Mouse (Mus musculus) lung, postnatal 0 days (tissue): ENCODE measurements around the gene Rft1. TPM values are rescaled to one million over a fixed set of nuclear protein-coding genes. Genes with fewer than 3 reads are reported as not detected.
A peak's percentile ranks its signal among the peaks of the same experiment; 100 is the strongest.

Source experiments
- ATAC-seq: fragments of 200-750 bp; cut with Nextera tagmentation; 2 replicates; pipeline ENCODE4 v1.8.0; 2017; ENCODE audit warnings: moderate library complexity
- DNase-seq: peaks from one replicate; pipeline ENCODE4 v3.0.0-alpha.2; 2016; ENCODE audit warnings: low spot score
- H3K27ac ChIP-seq: fragments of 300-500 bp; sonication (generic); 2 replicates; pipeline ENCODE4 v1.5.1; 2014; ENCODE audit warnings: antibody characterized with exemption, mild to moderate bottlenecking, low read length, mixed read lengths
- H3K27me3 ChIP-seq: fragments of 300-500 bp; sonication (generic); replicated peaks from 2 replicates; pipeline ENCODE4 v1.6.1; 2014; ENCODE audit warnings: low read length, mixed read lengths; ENCODE audit not compliant: insufficient read depth
- H3K36me3 ChIP-seq: fragments of 300-500 bp; sonication (generic); 2 replicates; pipeline ENCODE4 v1.6.1; 2014; ENCODE audit warnings: low read length, mixed read lengths; ENCODE audit not compliant: insufficient read depth
- H3K4me1 ChIP-seq: fragments of 300-500 bp; sonication (generic); 2 replicates; pipeline ENCODE4 v1.6.1; 2014; ENCODE audit warnings: antibody characterized with exemption, low read depth, low read length, mixed read lengths; ENCODE audit not compliant: insufficient read depth
- H3K4me2 ChIP-seq: fragments of 300-500 bp; sonication (generic); replicated peaks from 2 replicates; pipeline ENCODE4 v1.6.1; 2014; ENCODE audit warnings: low read depth, mild to moderate bottlenecking, low read length, moderate library complexity, mixed read lengths
- H3K4me3 ChIP-seq: fragments of 300-500 bp; sonication (generic); 2 replicates; pipeline ENCODE4 v1.5.1; 2014; ENCODE audit warnings: low read depth, low read length
- H3K9ac ChIP-seq: fragments of 300-500 bp; sonication (generic); replicated peaks from 2 replicates; pipeline ENCODE4 v1.6.1; 2014; ENCODE audit warnings: low read depth, mild to moderate bottlenecking
- H3K9me3 ChIP-seq: fragments of 300-500 bp; sonication (generic); 2 replicates; pipeline ENCODE4 v1.6.1; 2016; ENCODE audit warnings: low read length, mixed read lengths
- CTCF ChIP-seq: IDR thresholded peaks from 2 replicates; pipeline ENCODE4 v1.5.1; 2016; ENCODE audit warnings: antibody characterized with exemption, mild to moderate bottlenecking
- EP300 ChIP-seq: IDR thresholded peaks from 2 replicates; pipeline ENCODE4 v1.6.1; 2016; ENCODE audit warnings: antibody characterized with exemption, mild to moderate bottlenecking, control low read depth
- WGBS: fragments of 180-500 bp; shearing (Covaris S2); extraction: QIAGEN DNeasy Blood & Tissue Kit; methylation state at CpG from one replicate; pipeline ENCODE4 v1.1.7; 2014; 5-methylcytosine and 5-hydroxymethylcytosine counted together
- polyA plus RNA-seq: library from polyadenylated mRNA; unstranded; fragments of >200 nt; fragmentation: Nextera tagmentation; extraction: Ambion mirVana; gene quantifications from 2 replicates; pipeline ENCODE4 v1.2.1, GENCODE M21; 2015

Rft1 gene
- polyA plus RNA-seq, 1 experiment from 2014 or later: 14.4 TPM

DNA sequence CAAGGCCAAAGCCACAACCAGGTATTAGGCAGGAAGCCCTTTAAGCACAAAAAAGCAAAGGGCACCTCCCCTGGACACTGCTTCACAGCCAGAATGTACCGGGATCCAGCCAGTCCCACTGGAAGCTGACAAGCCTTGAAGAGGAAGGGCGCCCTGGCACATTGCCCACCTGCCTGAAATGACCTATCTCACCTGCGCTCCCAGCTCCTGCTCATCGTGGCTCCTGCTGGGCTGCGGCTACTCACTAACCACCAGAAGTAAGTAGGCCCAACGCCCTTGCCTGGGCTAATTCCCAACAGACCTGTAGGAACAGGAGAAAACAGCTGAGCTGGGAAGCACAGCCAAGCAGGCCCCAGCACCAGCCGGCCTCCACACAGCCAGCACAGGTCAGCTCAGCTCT is 32.0 kb upstream of the Rft1 start:
- no peak for ATAC-seq
- H3K4me1 ChIP-seq: peaks cover 18% of the 10 kb centered on the region; the same call in 1 of the 2 replicates
- peak; percentile 32 for DNase-seq
- no peaks in the 10 kb centered on the region for H3K9me3 ChIP-seq
- no peak overlapping the region for H3K4me3 ChIP-seq
- no peaks in the 10 kb centered on the region for H3K27me3 ChIP-seq
- H3K36me3 ChIP-seq: no peaks in the 10 kb centered on the region
- 53% methylated on average over 7 of the region's 7 CpGs for WGBS
- H3K9ac ChIP-seq: no peak overlapping the region
- no peak for TF ChIP-seq EP300
- TF ChIP-seq CTCF: no peak
- peak overlapping the region; percentile 48 for H3K27ac ChIP-seq
- 0 out of 2 replicates have a peak overlapping the region, but pooled peaks have one; percentile 14 for H3K4me2 ChIP-seq

- H3K27ac ChIP-seq: peak overlapping the region; percentile 48
- H3K36me3 ChIP-seq: no peaks in the 10 kb centered on the region
- 58% methylated on average over 8 of the region's 8 CpGs for WGBS
- H3K4me2 ChIP-seq: no peak overlapping the region
- no peaks in the 10 kb centered on the region for H3K9me3 ChIP-seq
- H3K9ac ChIP-seq: no peak overlapping the region
- peaks cover 18% of the 10 kb centered on the region; the same call in 1 of the 2 replicates for H3K4me1 ChIP-seq
- no peak for TF ChIP-seq CTCF
- 0 out of 2 replicates have a peak, but pooled peaks have one; percentile 44 for TF ChIP-seq EP300
- H3K27me3 ChIP-seq: no peaks in the 10 kb centered on the region
- DNase-seq (peak; percentile 50), ATAC-seq (peak; percentile 17; the same call in 1 of the 2 replicates)
- H3K4me3 ChIP-seq: no peak overlapping the region
These were observed 31.6 kb upstream of the Rft1 start for GRCm38 (mm10) chr14:30622556-30622955.

DNA sequence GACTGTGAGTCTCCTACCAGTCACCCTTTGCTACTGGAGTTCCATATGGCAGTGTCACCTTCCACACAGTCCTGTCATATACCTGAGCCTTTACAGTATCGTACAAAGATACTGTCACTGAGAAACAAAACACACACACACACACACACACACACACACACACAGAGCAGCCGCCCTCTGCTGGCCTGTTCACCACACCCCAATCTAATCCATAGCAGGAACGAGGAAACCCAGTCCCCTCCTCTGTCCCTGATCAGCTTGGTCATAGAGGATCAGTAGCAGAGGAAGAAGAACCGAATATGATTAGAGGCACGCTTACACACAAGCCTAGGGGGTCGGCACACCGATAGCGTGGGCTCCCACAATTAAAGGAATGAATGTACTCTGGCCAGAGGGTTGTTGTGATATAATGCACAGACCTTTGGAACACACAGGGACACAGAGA is 29.9 kb upstream of the Rft1 start:
- Histone ChIP-seq H3K27ac (peak overlapping the region; percentile 17; the same call in 1 of the 2 replicates), H3K4me1 (peaks cover 18% of the 10 kb centered on the region; the same call in 1 of the 2 replicates), H3K4me3 (peak overlapping the region; percentile 77), H3K27me3 (no peaks in the 10 kb centered on the region), H3K36me3 (no peaks in the 10 kb centered on the region), H3K9me3 (no peaks in the 10 kb centered on the region), H3K9ac (0 out of 2 replicates have a peak overlapping the region, but pooled peaks have one; percentile 79), H3K4me2 (peak overlapping the region; percentile 85)
- 40% methylated on average over 8 of the region's 8 CpGs for WGBS
- no peak for ATAC-seq
- DNase-seq: no peak
- TF ChIP-seq EP300 (no peak), CTCF (peak; percentile 62)

GRCm38 (mm10) chr14:30625131-30625807 is 28.9 kb upstream of the Rft1 start:
- H3K4me2 ChIP-seq: peak overlapping the region; percentile 85
- peak; percentile 67 for DNase-seq
- peak; percentile 21; the same call in 1 of the 2 replicates for ATAC-seq
- no peaks in the 10 kb centered on the region for H3K36me3 ChIP-seq
- H3K9ac ChIP-seq: peak overlapping the region; percentile 79
- TF ChIP-seq EP300: no peak
- no peak for TF ChIP-seq CTCF
- peaks cover 18% of the 10 kb centered on the region; the same call in 1 of the 2 replicates for H3K4me1 ChIP-seq
- no peaks in the 10 kb centered on the region for H3K9me3 ChIP-seq
- WGBS: under 1% methylated on average over 37 of the region's 39 CpGs
- peak overlapping the region; percentile 88 for H3K27ac ChIP-seq
- peak overlapping the region; percentile 77 for H3K4me3 ChIP-seq
- H3K27me3 ChIP-seq: no peaks in the 10 kb centered on the region

DNA sequence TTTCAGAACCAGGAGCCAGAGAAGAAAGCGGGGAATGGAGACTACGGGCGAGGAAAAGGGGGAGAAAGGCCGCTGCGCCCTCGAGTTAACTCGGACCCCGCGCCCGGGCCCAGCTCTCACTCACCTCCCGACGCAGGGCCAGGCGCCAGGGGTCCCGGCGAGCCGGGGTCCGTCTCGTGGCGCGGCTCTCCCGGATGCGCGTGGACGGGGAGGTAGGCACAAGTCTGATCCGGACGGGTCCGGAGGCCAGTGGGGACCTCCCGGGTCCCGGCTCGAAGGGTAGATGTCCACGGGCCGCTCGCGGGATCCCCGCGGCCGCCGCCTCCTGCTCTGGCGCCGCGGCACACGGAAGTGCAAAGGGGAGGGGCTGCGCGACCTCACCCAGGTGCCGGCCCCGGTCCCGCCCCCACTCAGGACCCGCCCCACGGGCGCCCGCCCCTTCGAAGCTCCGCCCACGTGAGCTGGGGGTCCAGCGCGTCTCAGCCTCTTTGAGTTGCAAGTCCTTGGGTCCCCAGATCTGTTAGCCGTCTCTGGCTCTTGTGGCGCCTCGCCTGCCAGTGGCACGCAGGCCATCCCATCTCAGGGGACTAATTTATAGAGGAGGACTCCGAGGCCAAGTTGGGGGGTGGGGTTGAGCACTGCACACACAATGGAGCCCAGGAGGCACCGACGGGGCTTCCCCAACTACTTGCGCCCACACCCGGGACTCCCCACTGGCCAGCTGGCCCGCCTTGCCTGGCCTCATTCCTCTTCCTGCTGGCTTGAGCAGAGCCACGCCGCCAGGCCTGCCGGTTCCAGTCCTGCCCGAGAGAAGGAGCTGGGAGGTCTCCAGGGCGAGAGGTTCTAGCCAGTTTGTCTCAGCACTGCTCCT is 28.1 kb upstream of the Rft1 start, which contains the start of gene Prkcd:
Prkcd (minus strand) TSS at position 355 of the 871 bp plus-strand sequence.
- DNase-seq (peak; percentile 88), ATAC-seq (peak; percentile 84)
- WGBS: under 1% methylated on average over 61 of the region's 71 CpGs
- Histone ChIP-seq H3K4me3 (peak within 1 kb of the TSS; percentile 77), H3K4me1 (peaks cover 18% of the 10 kb centered on the region; the same call in 1 of the 2 replicates), H3K27ac (peak within 1 kb of the TSS; percentile 88), H3K27me3 (no peaks in the 10 kb centered on the region), H3K9me3 (no peaks in the 10 kb centered on the region), H3K4me2 (peak within 1 kb of the TSS; percentile 85), H3K9ac (peak within 1 kb of the TSS; percentile 79), H3K36me3 (no peaks in the 10 kb centered on the region)
- TF ChIP-seq CTCF (no peak), EP300 (no peak)
